Mouse (Mus musculus) MEL (cell line): Measurements from ENCODE around the gene Smarcad1. TPM values are rescaled to one million over a fixed set of nuclear protein-coding genes. Genes with fewer than 3 reads are reported as not detected.
"Not testable (repeated sequence)": the region's sequence is repeated elsewhere in the genome, so short reads cannot be mapped to it uniquely, and the experiment has no call there.

Experiments
- DNase-seq: peaks from one replicate; pipeline ENCODE4 v3.0.0; 2011; ENCODE audit warnings: low read depth, low spot score
- H3K27ac ChIP-seq: 2 replicates; pipeline ENCODE4 v1.5.1; 2012; ENCODE audit warnings: low read depth, mild to moderate bottlenecking, control low read depth, low read length, moderate library complexity; ENCODE audit not compliant: control insufficient read depth
- H3K27me3 ChIP-seq, 2 experiments: fragments of 150-350 bp in 1 of 2; sonication (generic) in 1 of 2; 2 replicates each; pipeline ENCODE4 v1.6.1; 2012; ENCODE audit warnings: low read length in 2 of 2, mild to moderate bottlenecking in 2 of 2, improper control_type of control experiment in 1 of 2, moderate library complexity in 1 of 2; ENCODE audit not compliant: insufficient read depth in 2 of 2, control insufficient read depth in 1 of 2
- H3K36me3 ChIP-seq, 2 experiments: 2 replicates each; pipeline ENCODE4 v1.6.1; 2012 to 2014; ENCODE audit warnings: low read length in 2 of 2, improper control_type of control experiment in 1 of 2, inconsistent platforms in 1 of 2, mild to moderate bottlenecking in 1 of 2; ENCODE audit not compliant: insufficient read depth in 2 of 2, control insufficient read depth in 1 of 2
- H3K4me1 ChIP-seq, 2 experiments: fragments of 150-350 bp in 1 of 2; sonication (generic) in 1 of 2; 2 replicates each; pipeline ENCODE4 v1.6.1; 2012; ENCODE audit warnings: low read length in 2 of 2, improper control_type of control experiment in 1 of 2, mild to moderate bottlenecking in 1 of 2; ENCODE audit not compliant: insufficient read depth in 2 of 2, control insufficient read depth in 1 of 2
- H3K4me3 ChIP-seq, 2 experiments: fragments of 150-350 bp in 1 of 2; sonication (generic) in 1 of 2; 2 replicates each; pipeline ENCODE4 v1.5.1; 2012; ENCODE audit warnings: low read depth in 2 of 2, low read length in 2 of 2, mild to moderate bottlenecking in 2 of 2, moderate library complexity in 2 of 2, control low read depth in 1 of 2, improper control_type of control experiment in 1 of 2; ENCODE audit not compliant: control insufficient read depth in 1 of 2, insufficient read depth in 1 of 2
- H3K79me2 ChIP-seq: 2 replicates; pipeline ENCODE4 v1.6.1; 2012; ENCODE audit warnings: mild to moderate bottlenecking, low read length, moderate library complexity; ENCODE audit not compliant: control insufficient read depth, poor library complexity, insufficient read depth
- H3K9ac ChIP-seq: 2 replicates; pipeline ENCODE4 v1.6.1; 2012; ENCODE audit warnings: low read depth, mild to moderate bottlenecking, control low read depth, low read length, moderate library complexity; ENCODE audit not compliant: control insufficient read depth, poor library complexity, severe bottlenecking
- H3K9me3 ChIP-seq: fragments of 150-350 bp; sonication (generic); replicated peaks from 2 replicates; pipeline ENCODE4 v1.6.1; 2012; ENCODE audit warnings: mild to moderate bottlenecking, low read length, improper control_type of control experiment, moderate library complexity; ENCODE audit not compliant: insufficient read depth
- BHLHE40 ChIP-seq: IDR thresholded peaks from 2 replicates; pipeline ENCODE4 v1.6.1; 2012; ENCODE audit warnings: low read depth, mild to moderate bottlenecking, inconsistent platforms, low read length, improper control_type of control experiment, borderline replicate concordance
- E2F4 ChIP-seq: IDR thresholded peaks from 2 replicates; pipeline ENCODE4 v1.6.1; 2011; ENCODE audit warnings: low read depth, low read length, improper control_type of control experiment, borderline replicate concordance
- ETS1 ChIP-seq: IDR thresholded peaks from 2 replicates; pipeline ENCODE4 v1.6.1; 2012; ENCODE audit warnings: low read depth, mild to moderate bottlenecking, inconsistent platforms, low read length, improper control_type of control experiment, moderate library complexity
- GABPA ChIP-seq: IDR thresholded peaks from 2 replicates; pipeline ENCODE4 v1.6.1; 2012; ENCODE audit warnings: low read depth, mild to moderate bottlenecking, inconsistent platforms, low read length, improper control_type of control experiment, moderate library complexity
- HCFC1 ChIP-seq: IDR thresholded peaks from 2 replicates; pipeline ENCODE4 v1.6.1; 2012; ENCODE audit warnings: low read depth, mild to moderate bottlenecking, inconsistent platforms, low read length, improper control_type of control experiment, moderate library complexity
- KAT2A ChIP-seq: conservative IDR thresholded peaks from 2 replicates; pipeline ENCODE4 v1.6.1; 2012; ENCODE audit warnings: low read depth, low read length, improper control_type of control experiment, inconsistent platforms
- MEF2A ChIP-seq: IDR thresholded peaks from 2 replicates; pipeline ENCODE4 v1.6.1; 2014; ENCODE audit warnings: low read depth, mild to moderate bottlenecking, inconsistent platforms, low read length, improper control_type of control experiment; ENCODE audit not compliant: poor library complexity, insufficient replicate concordance, severe bottlenecking; ENCODE audit errors: extremely low read depth
- MXI1 ChIP-seq: IDR thresholded peaks from 2 replicates; pipeline ENCODE4 v1.6.1; 2011; ENCODE audit warnings: mild to moderate bottlenecking, low read depth, low read length, improper control_type of control experiment
- NELFE ChIP-seq: IDR thresholded peaks from 2 replicates; pipeline ENCODE4 v1.6.1; 2011; ENCODE audit warnings: low read depth, low read length, improper control_type of control experiment
- NRF1 ChIP-seq: IDR thresholded peaks from 2 replicates; pipeline ENCODE4 v1.6.1; 2014; ENCODE audit warnings: low read depth, mild to moderate bottlenecking, inconsistent platforms, low read length, improper control_type of control experiment, moderate library complexity; ENCODE audit not compliant: poor library complexity, insufficient read depth, severe bottlenecking
- POLR2A ChIP-seq, 2 experiments: IDR thresholded peaks; 2 replicates each; pipeline ENCODE4 v1.6.1; 2011 to 2012; ENCODE audit warnings: low read length in 2 of 2, mild to moderate bottlenecking in 2 of 2, control low read depth in 1 of 2, improper control_type of control experiment in 1 of 2, low read depth in 1 of 2, moderate library complexity in 1 of 2; ENCODE audit not compliant: control insufficient read depth in 1 of 2, insufficient read depth in 1 of 2, poor library complexity in 1 of 2
- POLR2AphosphoS2 ChIP-seq: IDR thresholded peaks from 2 replicates; pipeline ENCODE4 v1.6.1; 2011; ENCODE audit warnings: low read length, improper control_type of control experiment
- SIN3A ChIP-seq: IDR thresholded peaks from 2 replicates; pipeline ENCODE4 v1.6.1; 2012; ENCODE audit warnings: low read length, improper control_type of control experiment, inconsistent platforms
- SMC3 ChIP-seq: IDR thresholded peaks from 2 replicates; pipeline ENCODE4 v1.6.1; 2011; ENCODE audit warnings: low read depth, low read length, improper control_type of control experiment
- TBP ChIP-seq: IDR thresholded peaks from 2 replicates; pipeline ENCODE4 v1.8.0; 2011; ENCODE audit warnings: low read depth, low read length, improper control_type of control experiment
- TCF12 ChIP-seq: IDR thresholded peaks from 2 replicates; pipeline ENCODE4 v1.6.1; 2014; ENCODE audit warnings: low read depth, mild to moderate bottlenecking, inconsistent platforms, low read length, improper control_type of control experiment, moderate library complexity
- ZC3H11A ChIP-seq: IDR thresholded peaks from 2 replicates; pipeline ENCODE4 v1.6.1; 2012; ENCODE audit warnings: low read depth, mild to moderate bottlenecking, inconsistent platforms, low read length, improper control_type of control experiment
- ZMIZ1 ChIP-seq: IDR thresholded peaks from 2 replicates; pipeline ENCODE4 v1.6.1; 2012; ENCODE audit warnings: low read depth, mild to moderate bottlenecking, inconsistent platforms, low read length, improper control_type of control experiment, moderate library complexity
- ZNF384 ChIP-seq: IDR thresholded peaks from 2 replicates; pipeline ENCODE4 v1.6.1; 2012; ENCODE audit warnings: low read depth, mild to moderate bottlenecking, inconsistent platforms, low read length, improper control_type of control experiment
- polyA plus RNA-seq, 2 experiments: library from polyadenylated mRNA; stranded (reverse) in 1 of 2; unstranded in 1 of 2; fragments of >175 nt in 1 of 2; fragments of >200 nt in 1 of 2; gene quantifications; 2 replicates each; pipeline versions ENCODE4 v1.2.1 to v1.2.4; 2012; ENCODE audit warnings: low replicate concordance in 2 of 2, low read depth in 1 of 2; ENCODE audit not compliant: insufficient read length in 2 of 2, insufficient read depth in 1 of 2, missing spikeins in 1 of 2
- total RNA-seq: library from RNA; depleted of rRNA; stranded (reverse); fragments of 300-350 nt; gene quantifications from 2 replicates; pipeline ENCODE4 v1.2.3, GENCODE M21; 2012

Gene Smarcad1
- total and polyA plus RNA-seq, 3 experiments, result 40.7 to 45.0 (median 42.7) TPM

DNA sequence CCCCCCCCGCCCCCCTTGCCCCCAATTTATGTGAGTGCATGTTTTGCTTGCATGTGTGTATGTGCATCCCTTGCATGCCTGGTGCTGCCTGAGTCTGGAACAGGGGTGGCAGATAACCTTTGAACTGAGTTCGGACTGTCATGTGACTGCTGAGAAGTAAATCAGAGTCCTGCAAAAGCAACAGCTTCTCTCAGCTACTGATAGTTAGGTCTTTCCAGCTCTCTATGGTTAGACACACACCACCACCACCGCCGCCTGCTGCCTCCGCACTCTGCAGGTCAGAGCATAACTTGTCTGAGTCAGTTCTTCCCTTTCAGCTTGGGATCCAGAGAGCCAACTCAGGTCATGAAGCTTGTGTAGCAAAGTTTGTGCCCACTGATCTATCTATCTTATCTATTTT is 14.2 kb downstream of the Smarcad1 start:
- Histone ChIP-seq H3K27me3 (no peaks in the 10 kb centered on the region), H3K4me3 (no peak overlapping the region), H3K9me3 (no peaks in the 10 kb centered on the region), H3K27ac (no peak overlapping the region), H3K9ac (no peak overlapping the region), H3K4me1 (no peaks in the 10 kb centered on the region), H3K79me2 (no peaks in the 10 kb centered on the region), H3K36me3 (peaks cover 0 to 36% of the 10 kb centered on the region in 2 experiments; a peak in 2 of 4 replicates)
- DNase-seq, result no peak
- TF ChIP-seq NRF1, result no peak
- TF ChIP-seq KAT2A, result no peak
- TF ChIP-seq ZNF384, result no peak

DNA sequence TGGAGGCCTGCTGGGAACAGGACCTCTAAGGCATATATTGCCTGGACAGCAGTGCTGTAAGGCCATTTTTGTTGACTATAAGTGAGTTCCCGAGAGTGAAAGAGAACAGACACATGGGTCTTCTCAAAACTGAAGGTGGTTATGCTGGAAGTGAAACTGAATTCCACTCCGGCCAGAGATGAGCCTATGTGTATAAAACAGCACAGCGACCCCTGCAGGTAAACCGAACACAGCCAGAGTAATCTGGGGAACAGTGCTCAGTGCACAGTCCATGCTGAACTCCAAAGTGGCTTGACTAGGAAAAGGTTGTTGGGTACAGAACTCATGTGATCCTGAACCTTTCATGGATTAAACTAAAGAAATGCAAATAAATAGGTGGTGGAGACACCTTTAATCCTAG is 14.8 kb downstream of the Smarcad1 start:
- peaks cover 0 to 36% of the 10 kb centered on the region in 2 experiments; a peak in 2 of 4 replicates for H3K36me3 ChIP-seq
- H3K27ac ChIP-seq, H3K4me3 ChIP-seq, H3K27me3 ChIP-seq, H3K9me3 ChIP-seq, H3K79me2 ChIP-seq, H3K4me1 ChIP-seq, DNase-seq, H3K9ac ChIP-seq: not testable (repeated sequence)

DNA sequence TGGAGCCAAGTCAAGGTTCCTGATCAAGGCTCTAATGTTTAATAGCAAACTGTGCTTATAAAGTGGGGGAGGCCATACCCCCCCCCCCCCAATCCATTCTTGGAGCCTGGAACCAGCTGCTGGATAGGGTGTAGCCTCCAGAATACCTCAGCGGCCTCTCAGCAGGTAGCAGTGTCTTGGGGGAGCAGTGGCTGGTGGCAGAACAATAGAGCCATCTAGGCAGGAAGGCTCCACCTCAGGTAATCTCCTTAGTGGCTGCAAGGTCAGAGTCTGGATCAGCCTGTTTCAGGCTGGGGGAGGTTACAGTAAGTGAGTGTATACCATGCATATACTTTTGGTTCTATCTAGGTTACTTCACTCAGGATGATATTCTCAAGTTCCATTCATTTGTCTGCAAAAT is 18.7 kb downstream of the Smarcad1 start:
- peaks cover 9 to 24% of the 10 kb centered on the region in 2 experiments for H3K36me3 ChIP-seq
- no peak overlapping the region for H3K9ac ChIP-seq
- H3K4me1 ChIP-seq, result no peaks in the 10 kb centered on the region
- no peak overlapping the region for H3K27ac ChIP-seq
- no peak for DNase-seq
- no peaks in the 10 kb centered on the region for H3K79me2 ChIP-seq
- H3K27me3 ChIP-seq, result no peaks in the 10 kb centered on the region
- H3K4me3 ChIP-seq, result no peak overlapping the region
- TF ChIP-seq ZC3H11A (no peak), BHLHE40 (no peak), HCFC1 (no peak), SIN3A (no peak), NELFE (no peak), SMC3 (no peak), POLR2AphosphoS2 (no peak), ZMIZ1 (no peak), MXI1 (no peak), TBP (no peak), TCF12 (no peak), ETS1 (no peak), E2F4 (no peak), GABPA (no peak), POLR2A (IDR thresholded peaks at IDR 0.05; ENCODE audit: control insufficient read depth in 1 of 2, insufficient read depth in 1 of 2, low read depth in 1 of 2, low read length in 2 of 2, poor library complexity in 1 of 2) (no peak), NRF1 (no peak), MEF2A (no peak)
- H3K9me3 ChIP-seq, result no peaks in the 10 kb centered on the region
